Mouse (Mus musculus) erythroblast, embryonic 14.5 days (primary cell): ENCODE measurements around the gene Elfn1.

ENCODE experiments used
- GATA1 ChIP-seq: IDR thresholded peaks from 2 replicates; pipeline ENCODE4 v1.6.1; 2012; ENCODE audit warnings: low read length, inconsistent platforms, mixed read lengths
- TAL1 ChIP-seq: IDR thresholded peaks from 3 replicates; pipeline ENCODE4 v1.6.1; 2012; ENCODE audit warnings: low read length, inconsistent platforms, mixed read lengths

- no peak for TF ChIP-seq GATA1
- no peak for TF ChIP-seq TAL1
These were observed 38.1 kb downstream of the Elfn1 start for GRCm38 (mm10) chr5:139945715-139946364.
